Mouse (Mus musculus): ENCODE results near the gene Mtfp1. TPM values are rescaled to one million over a fixed set of nuclear protein-coding genes. Genes with fewer than 3 reads are reported as not detected.
"Not testable (repeated sequence)": the region's sequence is repeated elsewhere in the genome, so short reads cannot be mapped to it uniquely, and the experiment has no call there.

Mtfp1 gene
- total RNA-seq, 1 experiment from 2014 or later: 27.3 TPM

GRCm38 (mm10) chr11:4115407-4115806 is 20.2 kb upstream of the Mtfp1 start:
- no peak for DNase-seq

GRCm38 (mm10) chr11:4114541-4114940 is 19.3 kb upstream of the Mtfp1 start:
- DNase-seq: not testable (repeated sequence)

GRCm38 (mm10) chr11:4113970-4114369 is 18.7 kb upstream of the Mtfp1 start:
- DNase-seq: no peak

GRCm38 (mm10) chr11:4113496-4113895 is 18.3 kb upstream of the Mtfp1 start:
- peak; percentile 52 for DNase-seq

GRCm38 (mm10) chr11:4112861-4113260 is 17.6 kb upstream of the Mtfp1 start:
- DNase-seq: no peak

GRCm38 (mm10) chr11:4112033-4112432 is 16.8 kb upstream of the Mtfp1 start:
- DNase-seq: no peak

- no peak for DNase-seq
These were observed 13.4 kb upstream of the Mtfp1 start for GRCm38 (mm10) chr11:4108691-4109090.

GRCm38 (mm10) chr11:4107901-4108300 is 12.7 kb upstream of the Mtfp1 start:
- not testable (repeated sequence) for DNase-seq

- no peak for DNase-seq
These were observed 10.2 kb upstream of the Mtfp1 start for GRCm38 (mm10) chr11:4105444-4105843.

GRCm38 (mm10) chr11:4104989-4105388 is 9.7 kb upstream of the Mtfp1 start:
- DNase-seq: no peak

GRCm38 (mm10) chr11:4103522-4103921 is 8.3 kb upstream of the Mtfp1 start:
- DNase-seq: no peak

- peak; percentile 31 for DNase-seq
These were observed 6.6 kb upstream of the Mtfp1 start for GRCm38 (mm10) chr11:4101851-4102250.

GRCm38 (mm10) chr11:4099447-4099846 is 4.2 kb upstream of the Mtfp1 start:
- DNase-seq: no peak

- no peak for DNase-seq
These were observed 3.6 kb upstream of the Mtfp1 start for GRCm38 (mm10) chr11:4098816-4099215.

- DNase-seq: no peak
These were observed 2.9 kb upstream of the Mtfp1 start for GRCm38 (mm10) chr11:4098120-4098519.

GRCm38 (mm10) chr11:4097091-4097621 is 1.9 kb upstream of the Mtfp1 start:
- peak; percentile 35 for DNase-seq

GRCm38 (mm10) chr11:4096054-4096984 is 1.1 kb upstream of the Mtfp1 start:
- DNase-seq: peak; percentile 99

- peak; percentile 86 for DNase-seq
These were observed 671 bp downstream of the Mtfp1 start for GRCm38 (mm10) chr11:4094378-4095170.

GRCm38 (mm10) chr11:4093459-4094377 is 1.5 kb downstream of the Mtfp1 start:
- no peak for DNase-seq

- no peak for DNase-seq
These were observed 8.0 kb downstream of the Mtfp1 start for GRCm38 (mm10) chr11:4087267-4087666.

- no peak for DNase-seq
These were observed 9.0 kb downstream of the Mtfp1 start for GRCm38 (mm10) chr11:4086246-4086645.
